Mouse (Mus musculus): Measurements from ENCODE around the gene Insig1.

DNA sequence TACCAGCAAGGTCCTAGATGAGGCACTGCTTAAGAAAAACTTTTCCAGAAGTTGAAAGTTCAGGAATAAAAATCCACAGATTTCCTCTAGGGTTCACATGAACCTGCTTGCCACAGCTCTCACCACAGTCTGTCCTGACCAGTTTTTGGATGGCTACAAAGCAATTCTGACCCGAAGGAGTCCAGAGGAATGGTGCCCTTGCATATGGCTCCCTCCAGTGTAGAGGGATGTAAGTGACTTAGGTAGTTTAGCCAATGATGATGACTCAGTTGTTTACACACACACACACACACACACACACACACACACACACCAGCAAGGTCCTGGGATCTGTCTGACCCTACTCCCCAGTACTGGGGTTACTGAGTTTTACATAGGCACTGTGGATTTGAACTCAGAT is 19.4 kb downstream of the Insig1 start:
- TF ChIP-seq EP300 (IDR thresholded peaks at IDR 0.05; ENCODE audit: low read depth) (no peak), CTCF (IDR thresholded peaks at IDR 0.05; ENCODE audit: low read depth) (peak; percentile 53)

All from liver, embryonic 14.5 days (tissue).